Mouse (Mus musculus) lung, adult 2 months (tissue): ENCODE results near the gene Emc10. TPM values are rescaled to one million over a fixed set of nuclear protein-coding genes. Genes with fewer than 3 reads are reported as not detected.

Source experiments
- DNase-seq: peaks from one replicate; pipeline ENCODE4 v3.0.0; 2022
- H3K4me1 ChIP-seq: fragments of 200-500 bp; 2 replicates; pipeline ENCODE4 v1.6.1; 2011; ENCODE audit warnings: low read length; ENCODE audit not compliant: control insufficient read depth, insufficient read depth
- H3K4me3 ChIP-seq: fragments of 200-500 bp; replicated peaks from 2 replicates; pipeline ENCODE3; 2011; ENCODE audit warnings: low read depth, mild to moderate bottlenecking, control low read depth, low read length; ENCODE audit errors: extremely low read depth
- CTCF ChIP-seq: fragments of 200-500 bp; IDR thresholded peaks from 2 replicates; pipeline ENCODE4 v1.5.1; 2011; ENCODE audit warnings: mild to moderate bottlenecking, low read length, control low read depth; ENCODE audit not compliant: insufficient read depth
- POLR2A ChIP-seq: fragments of 200-500 bp; IDR thresholded peaks from 2 replicates; pipeline ENCODE4 v1.6.1; 2011; ENCODE audit warnings: low read depth, mild to moderate bottlenecking, control low read depth, low read length, borderline replicate concordance; ENCODE audit errors: extremely low read depth
- WGBS: fragments of 180-500 bp; shearing (Covaris S2); methylation state at CpG from one replicate; pipeline ENCODE4 v1.1.7; 2018; 5-methylcytosine and 5-hydroxymethylcytosine counted together
- polyA plus RNA-seq: library from polyadenylated mRNA; depleted of rRNA; stranded (reverse); fragments of >200 nt; gene quantifications from 2 replicates; pipeline ENCODE4 v1.2.3, GENCODE M21; 2012

Emc10 gene
- polyA plus RNA-seq, 1 experiment: 250 TPM

DNA sequence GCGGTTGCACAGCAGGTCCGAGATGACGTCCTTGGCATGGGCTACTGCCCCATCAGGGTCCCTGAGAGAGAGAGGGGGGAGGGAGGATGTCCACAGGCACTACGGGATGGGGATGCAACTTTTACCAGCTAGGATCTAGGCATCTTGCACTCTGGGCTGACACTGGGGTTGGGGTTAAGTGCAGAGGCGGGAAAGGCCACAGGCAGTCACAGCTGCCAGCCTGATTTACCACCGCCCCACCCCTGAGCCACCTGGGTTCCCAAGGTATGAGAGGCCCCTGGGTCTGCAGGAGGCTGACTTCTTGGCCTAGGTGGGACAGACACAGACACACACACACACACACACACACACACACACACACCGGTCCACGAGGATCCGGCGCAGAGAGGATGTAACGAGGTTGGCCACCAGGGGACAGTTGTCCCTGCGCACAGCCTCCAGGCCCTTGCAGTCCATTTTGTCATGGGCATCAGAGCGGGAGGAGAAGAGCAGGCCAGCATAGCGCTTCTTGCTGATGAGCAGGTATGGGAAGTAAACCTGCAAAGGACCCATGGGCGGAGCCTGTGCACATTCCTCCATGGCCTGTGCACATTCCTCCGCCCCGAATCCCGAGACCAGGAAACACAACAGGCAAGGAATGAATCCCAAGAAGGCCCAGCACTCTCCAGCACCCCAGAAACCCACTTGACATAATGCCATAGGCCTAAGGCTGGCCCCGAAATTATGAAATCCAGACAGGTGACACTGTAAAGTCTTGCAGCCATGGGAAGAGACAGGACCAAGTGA lies 38.5 kb upstream of the Emc10 start:
- DNase-seq: no peak
- TF ChIP-seq CTCF (no peak), POLR2A (no peak)
- WGBS: 84% methylated on average over 19 of the region's 19 CpGs
- no peaks in the 10 kb centered on the region; the same call in 1 of the 2 replicates for H3K4me1 ChIP-seq
- no peak overlapping the region for H3K4me3 ChIP-seq

DNA sequence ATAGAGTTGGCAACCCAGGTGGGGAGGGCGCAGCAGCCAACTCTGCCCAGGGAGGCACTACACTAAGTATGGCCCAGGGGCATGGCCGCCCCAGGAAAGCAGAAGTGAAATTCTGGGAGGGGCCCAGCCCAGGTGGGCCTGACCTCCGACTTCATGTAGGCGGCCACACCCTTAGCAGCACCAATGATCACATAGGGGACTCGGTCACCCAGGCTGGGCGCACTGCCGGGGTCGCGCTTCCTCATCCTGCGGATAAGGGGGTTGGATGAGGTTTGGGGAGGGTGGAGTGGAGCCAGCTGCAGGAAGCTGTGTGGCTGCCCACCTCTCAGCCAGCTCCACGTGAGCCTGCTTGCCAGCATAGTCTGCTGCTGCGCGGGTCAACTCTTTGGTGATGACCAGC lies 37.9 kb upstream of the Emc10 start:
- no peak for TF ChIP-seq CTCF
- Histone ChIP-seq H3K4me1 (no peaks in the 10 kb centered on the region; the same call in 1 of the 2 replicates), H3K4me3 (no peak overlapping the region)
- WGBS: 84% methylated on average over 12 of the region's 13 CpGs
- no peak for DNase-seq

DNA sequence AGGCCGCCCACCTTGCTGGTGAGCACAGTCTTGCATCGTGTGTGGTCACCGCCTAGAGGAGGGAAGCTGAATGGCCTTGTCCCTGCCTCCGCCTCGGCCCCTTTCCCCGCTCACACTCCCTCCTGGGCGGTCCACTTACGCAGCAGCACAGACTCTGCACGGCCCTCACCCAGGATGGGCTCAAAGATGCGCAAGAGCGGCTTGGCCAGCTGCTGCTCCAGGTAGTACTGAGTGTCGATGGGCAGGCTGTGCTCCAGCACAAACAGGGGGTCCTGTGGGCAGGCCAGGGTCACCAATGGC lies 37.4 kb upstream of the Emc10 start:
- DNase-seq: no peak
- H3K4me1 ChIP-seq: no peaks in the 10 kb centered on the region; the same call in 1 of the 2 replicates
- TF ChIP-seq CTCF: no peak
- TF ChIP-seq POLR2A: no peak
- WGBS: 84% methylated on average over 12 of the region's 12 CpGs
- H3K4me3 ChIP-seq: no peak overlapping the region

DNA sequence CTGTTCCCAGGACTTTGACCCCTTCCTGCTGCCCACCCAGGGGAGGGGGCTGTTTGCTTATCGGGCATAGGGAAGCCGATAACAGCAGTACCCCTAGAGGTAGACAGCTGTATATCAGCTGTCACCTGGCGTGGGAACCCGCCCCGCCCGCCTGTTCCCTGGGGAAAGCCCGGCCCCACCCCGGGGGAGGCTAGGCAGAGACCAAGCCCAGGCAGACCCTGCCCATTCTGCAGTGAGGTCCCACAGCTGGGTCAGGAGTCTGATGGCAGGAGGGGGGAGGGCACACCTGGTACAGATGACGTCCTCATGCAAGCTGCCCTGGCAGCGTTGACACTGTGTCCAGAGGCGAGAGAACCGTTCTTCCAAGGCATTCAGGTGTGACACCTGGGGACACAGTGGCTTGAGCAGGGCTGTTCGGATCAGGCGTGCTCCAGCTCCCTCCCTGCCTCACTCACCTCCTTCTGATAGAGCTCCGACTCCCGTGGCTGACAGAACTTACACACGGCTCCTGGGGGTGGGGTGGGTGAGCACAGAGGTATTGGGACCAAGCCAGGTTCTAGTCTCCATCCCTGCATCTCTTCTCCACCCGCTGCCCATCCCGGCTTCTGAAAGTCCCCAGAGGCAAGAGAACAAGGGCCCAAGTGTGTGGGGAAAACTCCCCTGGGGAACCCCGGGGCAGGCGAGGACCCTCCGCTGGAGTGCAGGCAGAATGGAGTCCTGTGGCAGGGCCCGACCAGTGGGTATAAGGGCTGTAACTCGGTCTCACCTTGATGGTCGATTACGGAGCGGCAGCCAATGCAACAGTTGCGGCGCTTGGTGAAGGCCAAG lies 36.8 kb upstream of the Emc10 start:
- H3K4me3 ChIP-seq: no peak overlapping the region

DNA sequence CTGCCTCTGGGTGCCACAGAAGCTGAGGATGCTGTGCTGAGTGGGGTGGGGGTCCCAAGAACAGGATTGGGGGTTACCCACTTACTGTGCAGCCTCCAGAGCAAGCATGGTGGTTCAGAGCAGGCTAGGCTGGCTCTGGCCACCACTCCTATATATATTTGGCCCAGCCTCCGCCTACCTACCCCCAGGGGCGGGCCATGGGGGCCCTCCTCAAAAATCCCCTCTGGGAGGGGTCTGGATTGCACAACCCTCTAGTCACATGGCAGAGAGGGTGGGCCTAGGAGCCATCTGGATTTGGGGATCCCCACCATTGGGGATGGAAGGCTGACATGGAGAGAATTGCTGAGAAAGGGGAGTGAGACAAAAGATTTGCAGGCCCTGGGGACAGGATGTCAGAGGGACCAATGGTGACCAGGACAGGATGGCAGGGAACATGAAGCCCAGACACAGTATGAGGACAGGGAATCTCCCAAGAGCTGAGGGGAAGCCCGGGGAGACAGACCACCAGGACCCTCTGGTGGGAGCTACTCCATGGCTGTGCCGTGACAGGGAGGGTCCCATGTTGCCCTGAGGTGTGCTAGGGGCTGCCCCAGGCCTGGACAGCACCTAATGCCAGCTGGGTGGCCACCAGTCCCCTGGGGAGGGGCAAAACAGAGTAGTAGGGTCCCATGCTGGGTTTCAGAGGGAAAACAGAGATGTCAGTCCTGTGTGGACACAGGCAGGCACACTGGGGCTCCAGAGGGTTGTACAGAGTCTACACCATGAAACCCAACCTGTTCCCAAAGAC lies 35.8 kb upstream of the Emc10 start, which contains the start of gene Spib:
Gene Spib, minus strand, starts transcription at position 126 of the 787 bp plus-strand sequence.
- no peak within 1 kb of the TSS for H3K4me3 ChIP-seq
- TF ChIP-seq CTCF (no peak), POLR2A (no peak)
- no peak for DNase-seq
- no peaks in the 10 kb centered on the region; the same call in 1 of the 2 replicates for H3K4me1 ChIP-seq
- WGBS: 78% methylated on average over 4 of the region's 4 CpGs

More for the DNA sequence above, 36.8 kb upstream of the Emc10 start:
- DNase-seq: no peak
- WGBS: 82% methylated on average over 29 of the region's 29 CpGs
- H3K4me1 ChIP-seq: no peaks in the 10 kb centered on the region; the same call in 1 of the 2 replicates
- no peak for TF ChIP-seq CTCF
- TF ChIP-seq POLR2A: no peak

DNA sequence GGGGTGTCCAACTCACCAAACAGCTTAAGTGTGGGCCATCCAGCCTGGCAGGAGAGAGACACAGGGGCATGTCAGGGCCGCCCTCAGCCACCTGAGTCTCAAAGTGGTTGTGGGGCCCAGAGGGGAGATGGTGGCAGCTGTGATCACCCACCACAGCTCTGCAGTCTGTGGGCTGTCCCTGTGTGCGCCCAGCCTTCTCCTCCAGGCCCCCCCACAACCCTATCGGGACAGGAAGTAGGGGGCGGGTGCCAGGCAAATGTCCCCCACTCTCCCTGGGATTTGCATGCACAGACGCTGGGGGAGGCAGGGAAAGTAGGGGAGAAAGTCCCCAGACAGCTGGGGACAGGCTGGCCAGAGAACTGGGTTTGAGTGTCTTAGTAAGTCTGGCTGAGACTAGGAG lies 34.9 kb upstream of the Emc10 start:
- TF ChIP-seq POLR2A (no peak), CTCF (no peak)
- Histone ChIP-seq H3K4me1 (no peaks in the 10 kb centered on the region), H3K4me3 (no peak overlapping the region)
- DNase-seq: no peak
- WGBS: 31% methylated on average over 5 of the region's 5 CpGs

DNA sequence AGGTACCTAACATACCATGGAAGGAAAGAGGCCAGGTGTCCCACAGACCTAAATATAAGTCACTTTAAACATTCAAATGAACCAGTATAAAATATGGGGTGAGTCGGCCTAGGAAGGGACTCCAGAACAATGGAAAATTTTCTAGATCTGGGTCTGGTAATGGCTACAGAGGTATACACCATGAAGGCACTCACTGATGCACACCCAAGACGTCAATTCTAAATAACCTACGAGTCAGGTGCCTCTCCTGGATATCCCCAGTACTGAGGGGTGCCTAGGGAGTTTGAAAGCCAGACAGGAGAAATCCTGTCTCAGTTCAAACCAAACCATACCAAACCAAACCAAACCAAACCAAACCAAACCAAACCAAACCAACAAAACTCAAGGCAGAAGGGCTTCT lies 34.2 kb upstream of the Emc10 start:
- Histone ChIP-seq H3K4me3 (no peak overlapping the region), H3K4me1 (peaks cover 1% of the 10 kb centered on the region; the same call in 1 of the 2 replicates)
- 81% methylated on average over 3 of the region's 3 CpGs for WGBS
- TF ChIP-seq CTCF (no peak), POLR2A (no peak)
- no peak for DNase-seq

DNA sequence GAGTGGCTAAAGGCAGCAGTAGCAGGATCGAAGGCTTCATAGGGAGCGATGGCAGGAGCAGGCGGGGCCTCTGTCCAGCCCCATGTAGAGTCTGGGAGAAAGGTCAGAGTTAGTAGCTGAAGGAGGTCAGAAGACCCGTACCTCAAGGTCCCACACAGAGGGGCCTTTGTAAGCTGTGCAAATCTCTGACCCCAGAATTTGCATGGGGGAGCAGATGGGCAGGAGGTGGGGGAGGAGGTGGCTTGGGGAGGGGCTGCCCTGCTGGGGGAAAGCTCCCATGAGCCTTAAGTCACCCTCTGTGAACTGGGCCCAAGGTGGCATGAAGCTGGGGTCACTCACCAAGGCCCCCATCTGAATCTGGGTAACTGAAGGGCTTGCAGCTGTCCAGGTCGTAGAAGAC lies 33.2 kb upstream of the Emc10 start:
- no peak for DNase-seq
- Histone ChIP-seq H3K4me3 (no peak overlapping the region), H3K4me1 (peaks cover 3% of the 10 kb centered on the region; the same call in 1 of the 2 replicates)
- TF ChIP-seq POLR2A (no peak), CTCF (no peak)
- WGBS: 68% methylated on average over 5 of the region's 5 CpGs

DNA sequence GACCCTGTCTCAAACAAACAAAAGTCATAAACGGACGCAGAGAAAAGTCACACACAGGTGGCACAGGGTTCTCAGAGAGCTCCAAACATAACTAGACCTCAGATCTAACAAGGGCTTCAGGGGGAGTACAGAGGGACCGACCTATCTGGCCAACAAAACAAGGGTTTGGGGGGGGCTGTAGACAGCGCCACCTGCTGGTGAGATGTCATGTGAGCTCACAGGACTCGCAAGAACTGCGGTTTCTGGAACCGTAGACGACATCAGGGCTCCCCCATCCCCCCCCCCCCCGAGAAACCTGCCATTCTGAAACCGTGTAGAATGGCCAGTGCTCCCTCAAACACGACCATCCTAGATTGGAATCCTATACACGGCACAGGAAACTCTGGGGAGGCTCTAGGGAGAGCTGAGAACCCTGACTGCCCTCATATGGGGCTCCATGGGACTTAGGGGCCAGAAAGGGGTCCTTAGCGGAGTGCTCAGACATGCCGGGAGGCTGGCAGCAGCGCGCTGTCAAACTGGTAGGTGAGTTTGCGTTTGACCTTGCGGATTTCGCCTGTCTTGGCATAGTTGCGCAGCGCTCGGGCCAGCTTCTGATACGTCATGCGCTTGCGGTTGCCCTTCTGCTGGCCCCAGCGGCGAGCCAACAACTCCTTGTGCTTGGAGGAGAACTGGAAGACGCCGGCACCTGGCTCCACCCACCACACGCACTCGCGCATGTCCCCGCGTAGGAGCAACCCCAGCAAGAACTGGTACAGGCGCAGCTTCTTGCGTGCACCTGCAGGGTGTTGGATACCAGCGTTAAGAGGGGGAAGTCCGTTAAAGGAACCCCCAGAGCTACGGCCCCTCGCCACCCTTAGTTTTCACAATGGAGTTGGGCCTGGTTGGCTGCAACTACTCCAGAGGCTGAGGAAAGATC lies 31.4 kb upstream of the Emc10 start:
- TF ChIP-seq CTCF (peak; percentile 76), POLR2A (peak; percentile 51; the same call in 1 of the 2 replicates)
- DNase-seq: peak; percentile 77
- WGBS: 7% methylated on average over 40 of the region's 40 CpGs
- peak overlapping the region; percentile 25 for H3K4me3 ChIP-seq
- H3K4me1 ChIP-seq: peaks cover 3% of the 10 kb centered on the region; the same call in 1 of the 2 replicates
